Mouse (Mus musculus) granulocyte monocyte progenitor cell, adult 5-6 weeks (primary cell): ENCODE results near the gene Gm13723. TPM values are rescaled to one million over a fixed set of nuclear protein-coding genes. Genes with fewer than 3 reads are reported as not detected.

Experiments used
- ATAC-seq: replicated peaks from 2 replicates; pipeline ENCODE4 v1.8.0; 2016; ENCODE audit warnings: mild to moderate bottlenecking, moderate TSS enrichment, inconsistent platforms; ENCODE audit not compliant: poor library complexity, severe bottlenecking
- total RNA-seq, 2 experiments: library from RNA; stranded (forward) in 1 of 2; stranded (reverse) in 1 of 2; fragments of 200-712, 200-1000 nt in 1 of 2; fragments of >200 nt in 1 of 2; fragmentation: Nextera tagmentation in 1 of 2; gene quantifications; 2 replicates each; pipeline ENCODE4 v1.2.3; 2014 to 2017

The Gm13723 gene
- total RNA-seq (2014; fragmentation: Nextera tagmentation), result not detected in 2 replicates
- total RNA-seq (2017), result not detected in 2 replicates

- no peak for ATAC-seq
Measured at GRCm38 (mm10) chr2:86874702-86875101, at the start of gene Gm13723. Gene Gm13723, minus strand, starts transcription at chr2:86874802.

- ATAC-seq, result no peak
Measured at GRCm38 (mm10) chr2:86905647-86906046, 31.0 kb upstream of the Gm13723 start.

- no peak for ATAC-seq
Measured at GRCm38 (mm10) chr2:86892116-86892515, 17.5 kb upstream of the Gm13723 start, which contains the start of gene Olfr1097. Gene Olfr1097, minus strand, starts transcription at chr2:86892216.

GRCm38 (mm10) chr2:86851596-86851995 is 23.0 kb downstream of the Gm13723 start, which contains the start of gene Olfr1095:
Gene Olfr1095, minus strand, starts transcription at chr2:86851696.
- no peak for ATAC-seq

GRCm38 (mm10) chr2:86824363-86824762 is 50.2 kb downstream of the Gm13723 start, which contains the start of gene Olfr1094:
Gene Olfr1094, plus strand, starts transcription at chr2:86824663.
- ATAC-seq, result no peak

Other genes starting within 250 kb of the Gm13723 start
- not detected in 2 replicates for gene Olfr1084, start 235.1 kb downstream of the Gm13723 start, total RNA-seq (2014; fragmentation: Nextera tagmentation)
- not detected in 2 replicates for gene Olfr1084, start 235.1 kb downstream of the Gm13723 start, total RNA-seq (2017)
- not detected in 2 replicates for gene Olfr1085, start 212.8 kb downstream of the Gm13723 start, total RNA-seq (2014; fragmentation: Nextera tagmentation)
- gene Olfr1085, start 212.8 kb downstream of the Gm13723 start, total RNA-seq (2017), result not detected in 2 replicates
- gene Olfr1086, start 194.7 kb downstream of the Gm13723 start, total RNA-seq (2014; fragmentation: Nextera tagmentation), result not detected in 2 replicates
- not detected in 2 replicates for gene Olfr1086, start 194.7 kb downstream of the Gm13723 start, total RNA-seq (2017)
- not detected in 2 replicates for gene Olfr1087, start 176.4 kb downstream of the Gm13723 start, total RNA-seq (2014; fragmentation: Nextera tagmentation)
- gene Olfr1087, start 176.4 kb downstream of the Gm13723 start, total RNA-seq (2017), result not detected in 2 replicates
- not detected in 2 replicates for gene Olfr1089, start 141.1 kb downstream of the Gm13723 start, total RNA-seq (2014; fragmentation: Nextera tagmentation)
- not detected in 2 replicates for gene Olfr1089, start 141.1 kb downstream of the Gm13723 start, total RNA-seq (2017)
- not detected in 2 replicates for gene Olfr1090, start 115.8 kb downstream of the Gm13723 start, total RNA-seq (2014; fragmentation: Nextera tagmentation)
- gene Olfr1090, start 115.8 kb downstream of the Gm13723 start, total RNA-seq (2017), result not detected in 2 replicates
- gene Olfr1093, start 92.3 kb downstream of the Gm13723 start, total RNA-seq (2014; fragmentation: Nextera tagmentation), result not detected in 2 replicates
- not detected in 2 replicates for gene Olfr1093, start 92.3 kb downstream of the Gm13723 start, total RNA-seq (2017)
- not detected in 2 replicates for gene Olfr141, start 64.8 kb downstream of the Gm13723 start, total RNA-seq (2014; fragmentation: Nextera tagmentation)
- gene Olfr141, start 64.8 kb downstream of the Gm13723 start, total RNA-seq (2017), result not detected in 2 replicates
- not detected in 2 replicates for gene Olfr1094, start 50.1 kb downstream of the Gm13723 start, total RNA-seq (2014; fragmentation: Nextera tagmentation)
- gene Olfr1094, start 50.1 kb downstream of the Gm13723 start, total RNA-seq (2017), result not detected in 2 replicates
- not detected in 2 replicates for gene Olfr1095, start 23.1 kb downstream of the Gm13723 start, total RNA-seq (2014; fragmentation: Nextera tagmentation)
- not detected in 2 replicates for gene Olfr1095, start 23.1 kb downstream of the Gm13723 start, total RNA-seq (2017)
- not detected in 2 replicates for gene Olfr1097, start 17.4 kb upstream of the Gm13723 start, total RNA-seq (2014; fragmentation: Nextera tagmentation)
- gene Olfr1097, start 17.4 kb upstream of the Gm13723 start, total RNA-seq (2017), result not detected in 2 replicates
- gene Olfr1098, start 49.7 kb upstream of the Gm13723 start, total RNA-seq (2014; fragmentation: Nextera tagmentation), result not detected in 2 replicates
- gene Olfr1098, start 49.7 kb upstream of the Gm13723 start, total RNA-seq (2017), result not detected in 2 replicates
- gene Olfr1099, start 85.9 kb upstream of the Gm13723 start, total RNA-seq (2014; fragmentation: Nextera tagmentation), result not detected in 2 replicates
- gene Olfr1099, start 85.9 kb upstream of the Gm13723 start, total RNA-seq (2017), result not detected in 2 replicates
- not detected in 2 replicates for gene Olfr1100, start 105.2 kb upstream of the Gm13723 start, total RNA-seq (2014; fragmentation: Nextera tagmentation)
- not detected in 2 replicates for gene Olfr1100, start 105.2 kb upstream of the Gm13723 start, total RNA-seq (2017)
- gene Olfr1101, start 116.4 kb upstream of the Gm13723 start, total RNA-seq (2014; fragmentation: Nextera tagmentation), result not detected in 2 replicates
- gene Olfr1101, start 116.4 kb upstream of the Gm13723 start, total RNA-seq (2017), result not detected in 2 replicates
- not detected in 2 replicates for gene Olfr1102, start 123.6 kb upstream of the Gm13723 start, total RNA-seq (2014; fragmentation: Nextera tagmentation)
- gene Olfr1102, start 123.6 kb upstream of the Gm13723 start, total RNA-seq (2017), result not detected in 2 replicates
- gene Olfr1104, start 152.3 kb upstream of the Gm13723 start, total RNA-seq (2014; fragmentation: Nextera tagmentation), result not detected in 2 replicates
- not detected in 2 replicates for gene Olfr1104, start 152.3 kb upstream of the Gm13723 start, total RNA-seq (2017)
- gene Olfr1105, start 161.7 kb upstream of the Gm13723 start, total RNA-seq (2014; fragmentation: Nextera tagmentation), result not detected in 2 replicates
- gene Olfr1105, start 161.7 kb upstream of the Gm13723 start, total RNA-seq (2017), result not detected in 2 replicates
- gene Olfr1106, start 177.5 kb upstream of the Gm13723 start, total RNA-seq (2014; fragmentation: Nextera tagmentation), result not detected in 2 replicates
- gene Olfr1106, start 177.5 kb upstream of the Gm13723 start, total RNA-seq (2017), result not detected in 2 replicates
- not detected in 2 replicates for gene Olfr1107, start 201.0 kb upstream of the Gm13723 start, total RNA-seq (2014; fragmentation: Nextera tagmentation)
- gene Olfr1107, start 201.0 kb upstream of the Gm13723 start, total RNA-seq (2017), result not detected in 2 replicates
- gene Olfr1109, start 221.2 kb upstream of the Gm13723 start, total RNA-seq (2014; fragmentation: Nextera tagmentation), result not detected in 2 replicates
- not detected in 2 replicates for gene Olfr1109, start 221.2 kb upstream of the Gm13723 start, total RNA-seq (2017)
- gene Olfr259, start 239.8 kb upstream of the Gm13723 start, total RNA-seq (2014; fragmentation: Nextera tagmentation), result not detected in 2 replicates
- gene Olfr259, start 239.8 kb upstream of the Gm13723 start, total RNA-seq (2017), result not detected in 2 replicates